Mouse (Mus musculus): Measurements from ENCODE around the gene Zdhhc19. TPM values are rescaled to one million over a fixed set of nuclear protein-coding genes. Genes with fewer than 3 reads are reported as not detected.

Zdhhc19 gene
- total RNA-seq, 4 experiments from 2014 or later: not detected

DNA sequence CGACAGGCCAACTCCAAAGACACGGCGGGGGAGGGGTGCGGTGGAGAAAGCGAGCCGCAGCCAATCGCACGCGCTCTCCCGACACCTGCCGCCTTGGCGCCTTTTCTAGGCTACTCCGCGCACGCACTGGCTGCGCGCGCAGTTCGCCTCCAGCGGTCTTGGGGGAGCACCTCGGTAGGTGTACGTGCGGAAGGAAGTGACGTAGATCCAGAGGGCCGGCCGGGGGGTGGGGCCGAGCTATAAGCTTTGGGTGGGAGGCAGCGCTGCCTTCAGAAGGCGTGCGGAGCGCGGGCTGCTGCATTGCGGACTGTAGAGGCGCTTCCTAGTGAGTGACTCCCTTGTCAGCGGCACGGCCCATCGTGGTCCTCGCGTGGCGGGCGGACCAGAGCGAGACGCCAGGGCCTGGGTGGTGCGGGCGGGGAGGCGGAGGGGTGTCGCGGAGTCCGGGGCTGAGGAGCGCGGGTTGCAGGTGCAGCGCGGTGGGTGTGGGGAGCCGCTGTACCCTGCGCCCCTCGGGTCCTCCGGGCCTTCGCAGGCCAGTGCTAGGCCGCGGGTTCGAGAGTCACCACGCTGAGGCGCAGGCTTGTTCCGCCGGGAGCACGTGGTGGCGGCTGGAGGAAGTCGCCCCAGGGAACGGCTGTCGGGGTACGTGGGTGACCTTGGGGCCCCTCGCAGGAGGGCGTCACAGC, 112.8 kb downstream of the Zdhhc19 start, which contains the start of gene Tfrc:
TSS of gene Tfrc (plus strand) at position 209 of the 689 bp plus-strand sequence.
- peak; percentile 94 to 97 for DNase-seq (ENCODE audit: low spot score in 2 of 2)

DNA sequence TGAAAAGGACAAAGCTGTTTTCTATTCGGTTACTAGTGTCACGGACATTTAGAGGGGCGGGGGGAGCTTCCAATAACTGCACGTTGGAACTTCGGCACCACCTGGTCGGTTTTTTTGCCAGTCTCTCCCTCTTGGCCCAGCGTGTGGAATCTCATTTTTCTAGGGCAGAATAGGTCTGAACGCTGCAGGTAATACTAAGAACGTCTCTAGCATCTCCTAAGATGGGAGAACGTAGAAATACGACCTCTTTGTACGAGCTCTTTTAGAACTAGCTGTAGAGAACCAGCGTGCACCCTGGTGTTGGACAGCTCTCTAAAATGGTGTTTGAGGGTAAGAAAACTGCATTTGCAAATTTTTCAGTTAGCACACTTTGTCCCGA, 113.3 kb downstream of the Zdhhc19 start:
- no peak for DNase-seq (ENCODE audit: low spot score in 2 of 2)

DNA sequence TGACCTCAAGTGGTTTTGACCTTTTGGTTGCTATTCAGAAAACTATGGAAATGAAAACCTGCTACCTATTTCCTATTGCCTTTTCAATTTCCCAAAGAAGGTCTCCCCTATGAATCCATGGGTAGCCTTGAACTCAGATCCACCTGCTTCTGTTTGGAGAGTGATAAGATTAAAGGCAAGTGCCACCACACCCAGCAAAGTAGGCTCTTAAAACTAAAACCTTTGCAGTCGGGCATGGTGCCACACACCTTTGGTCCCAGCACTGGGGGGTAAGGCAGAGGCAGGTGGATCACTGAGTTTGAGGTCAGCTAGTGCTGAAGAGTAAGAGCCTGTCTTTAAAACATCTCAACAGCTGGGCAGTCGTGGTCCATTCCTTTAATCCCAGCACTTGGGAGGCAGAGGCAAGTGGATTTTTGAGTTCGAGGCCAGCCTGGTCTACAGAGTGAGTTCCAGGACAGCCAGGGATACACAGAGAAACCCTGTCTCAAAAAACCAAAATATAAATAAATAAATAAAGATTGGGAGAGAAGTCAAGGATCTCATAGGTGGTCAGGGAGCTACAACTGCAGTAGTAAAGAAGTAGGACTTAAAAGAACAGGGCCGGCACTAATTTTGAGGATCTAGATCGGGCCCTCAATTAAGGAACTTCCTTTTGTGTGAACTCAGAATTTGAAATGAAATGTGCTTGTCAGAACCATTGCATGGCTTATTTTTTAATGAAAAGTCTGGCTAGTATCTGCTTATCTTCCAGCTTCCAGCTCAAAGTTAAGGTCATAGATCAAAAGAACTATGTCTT, 114.6 kb downstream of the Zdhhc19 start:
- no peak for DNase-seq (ENCODE audit: low spot score in 2 of 2)

Other genes starting within 250 kb of the Zdhhc19 start
- 10 to 100 TPM; 42.5 to 44.2 (median 43.9) TPM for gene Fbxo45, start 249.1 kb upstream of the Zdhhc19 start, total RNA-seq (2022)
- gene Wdr53, start 249.0 kb upstream of the Zdhhc19 start, total RNA-seq (2022): 10 to 100 TPM in 3 of 4 experiments, 1 to 10 TPM in 1; 9.8 to 14.5 (median 12.9) TPM
- gene Smco1, start 224.8 kb upstream of the Zdhhc19 start, total RNA-seq (2022): under 1 TPM; 0.25 to 0.62 (median 0.36) TPM
- 10 to 100 TPM; 25.0 to 28.0 (median 26.0) TPM for gene Rnf168, start 218.8 kb upstream of the Zdhhc19 start, total RNA-seq (2022)
- 10 to 100 TPM; 50.1 to 58.7 (median 53.2) TPM for gene Ubxn7, start 164.0 kb upstream of the Zdhhc19 start, total RNA-seq (2022)
- under 1 TPM in 1 of 4 experiments, not detected in 3; 0.27 TPM for gene Tm4sf19, start 95.8 kb upstream of the Zdhhc19 start, total RNA-seq (2022)
- 10 to 100 TPM; 17.5 to 21.3 (median 20.0) TPM for gene Tctex1d2, start 76.6 kb upstream of the Zdhhc19 start, total RNA-seq (2022)
- gene Pcyt1a, start 65.3 kb upstream of the Zdhhc19 start, total RNA-seq (2022): 10 to 100 TPM; 40.0 to 46.7 (median 43.6) TPM
- gene Slc51a, start 8.4 kb upstream of the Zdhhc19 start, total RNA-seq (2022): not detected
- 10 to 100 TPM; 70.9 to 85.1 (median 81.6) TPM for gene Tfrc, start 112.7 kb downstream of the Zdhhc19 start, total RNA-seq (2022)
- gene Tnk2, start 147.6 kb downstream of the Zdhhc19 start, total RNA-seq (2022): 100 to 1,000 TPM; 243 to 266 (median 252) TPM
- under 1 TPM in 1 of 4 experiments, not detected in 3; 0.05 TPM for gene Muc4, start 239.6 kb downstream of the Zdhhc19 start, total RNA-seq (2022)